Mouse (Mus musculus): ENCODE data around the gene Olfr1358. TPM values are rescaled to one million over a fixed set of nuclear protein-coding genes. Genes with fewer than 3 reads are reported as not detected.

The Olfr1358 gene
- polyA plus RNA-seq (2014; fragmentation: Nextera tagmentation; extraction: Ambion mirVana): not detected in 2 replicates

DNA sequence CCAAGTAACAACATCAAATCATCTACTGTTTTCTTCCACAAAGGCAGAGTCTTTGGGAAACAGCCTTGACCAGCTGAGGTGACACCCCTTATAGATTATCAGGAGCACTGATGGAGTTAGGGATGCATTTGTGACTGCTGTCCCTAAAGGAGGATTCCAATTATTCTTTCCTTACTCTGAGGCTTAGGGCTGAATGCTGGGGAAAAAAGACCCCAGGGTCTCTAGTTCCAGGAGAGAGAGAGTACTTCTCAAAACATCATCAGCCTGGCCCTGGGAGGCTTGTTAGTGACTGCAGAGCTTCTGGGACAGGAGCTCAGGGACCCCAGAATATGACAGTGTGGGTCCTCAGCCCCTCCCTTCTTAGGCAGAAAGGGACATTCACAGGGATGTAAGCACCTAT, at the start of gene Olfr1358:
Gene Olfr1358 (plus strand): TSS at position 301 of the 400 bp plus-strand sequence.
- Histone ChIP-seq H3K9me3 (ENCODE audit: control insufficient read depth, low read length) (no peaks in the 10 kb centered on the region), H3K27ac (ENCODE audit: low read depth) (no peak within 1 kb of the TSS), H3K27me3 (replicated peaks; ENCODE audit: control insufficient read depth, insufficient read depth, low read length) (no peaks in the 10 kb centered on the region), H3K4me2 (ENCODE audit: low read length) (no peak within 1 kb of the TSS), H3K36me3 (ENCODE audit: control insufficient read depth, insufficient read depth, low read length) (no peaks in the 10 kb centered on the region), H3K4me3 (ENCODE audit: low read depth, low read length) (no peak within 1 kb of the TSS), H3K9ac (ENCODE audit: low read length) (no peak within 1 kb of the TSS), H3K4me1 (replicated peaks; ENCODE audit: control insufficient read depth, insufficient read depth, low read length) (no peaks in the 10 kb centered on the region)
- no peak for DNase-seq (ENCODE audit: low spot score)
- ATAC-seq (replicated peaks; ENCODE audit: low FRiP score, low TSS enrichment, low read depth): no peak

- DNase-seq (ENCODE audit: low spot score): no peak
- no peak for ATAC-seq (replicated peaks; ENCODE audit: low FRiP score, low TSS enrichment, low read depth)
- H3K4me3 ChIP-seq (ENCODE audit: low read depth, low read length): no peak overlapping the region
- H3K9me3 ChIP-seq (ENCODE audit: control insufficient read depth, low read length): no peaks in the 10 kb centered on the region
- no peak overlapping the region for H3K27ac ChIP-seq (ENCODE audit: low read depth)
- H3K4me1 ChIP-seq (replicated peaks; ENCODE audit: control insufficient read depth, insufficient read depth, low read length): peaks cover 4% of the 10 kb centered on the region
- 51% methylated on average over 2 of the region's 2 CpGs for WGBS
- no peaks in the 10 kb centered on the region for H3K36me3 ChIP-seq (ENCODE audit: control insufficient read depth, insufficient read depth, low read length)
- no peaks in the 10 kb centered on the region for H3K27me3 ChIP-seq (replicated peaks; ENCODE audit: control insufficient read depth, insufficient read depth, low read length)
- no peak overlapping the region for H3K4me2 ChIP-seq (ENCODE audit: low read length)
- H3K9ac ChIP-seq (ENCODE audit: low read length): no peak overlapping the region
These were observed 49.4 kb upstream of the Olfr1358 start for GRCm38 (mm10) chr10:78467761-78468310.

GRCm38 (mm10) chr10:78470582-78471313, 46.5 kb upstream of the Olfr1358 start:
- no peak for ATAC-seq (replicated peaks; ENCODE audit: low FRiP score, low TSS enrichment, low read depth)
- no peak for DNase-seq (ENCODE audit: low spot score)

DNA sequence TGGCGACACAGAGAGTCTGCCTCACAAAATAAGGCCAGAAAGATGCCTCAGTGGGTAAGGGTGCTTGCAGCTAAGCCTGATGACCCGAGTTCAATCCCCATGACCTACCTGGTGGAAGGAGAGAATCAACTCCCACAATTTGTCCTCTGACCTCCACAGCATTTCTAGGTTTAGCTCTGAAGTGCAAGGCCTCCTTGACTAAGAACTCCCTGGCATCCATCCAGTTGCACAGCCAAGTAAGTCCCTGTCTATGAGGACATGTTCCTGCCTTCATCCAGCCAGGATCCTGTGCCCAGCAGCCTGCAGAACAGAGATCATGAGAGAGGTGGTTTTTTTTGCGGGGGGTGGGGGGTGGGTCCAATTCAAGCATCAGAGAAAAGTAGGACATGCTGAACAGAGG, 45.2 kb upstream of the Olfr1358 start:
- WGBS: 86% methylated on average over 3 of the region's 3 CpGs
- H3K4me1 ChIP-seq (replicated peaks; ENCODE audit: control insufficient read depth, insufficient read depth, low read length): no peaks in the 10 kb centered on the region

More at GRCm38 (mm10) chr10:78470582-78471313, 46.5 kb upstream of the Olfr1358 start:
- Histone ChIP-seq H3K27me3 (replicated peaks; ENCODE audit: control insufficient read depth, insufficient read depth, low read length) (no peaks in the 10 kb centered on the region), H3K9ac (ENCODE audit: low read length) (no peak overlapping the region), H3K4me3 (ENCODE audit: low read depth, low read length) (no peak overlapping the region), H3K27ac (ENCODE audit: low read depth) (no peak overlapping the region), H3K36me3 (ENCODE audit: control insufficient read depth, insufficient read depth, low read length) (no peaks in the 10 kb centered on the region), H3K4me1 (replicated peaks; ENCODE audit: control insufficient read depth, insufficient read depth, low read length) (no peaks in the 10 kb centered on the region), H3K4me2 (ENCODE audit: low read length) (0 out of 2 replicates have a peak overlapping the region, but pooled peaks have one; percentile 18), H3K9me3 (ENCODE audit: control insufficient read depth, low read length) (no peaks in the 10 kb centered on the region)
- WGBS: 63% methylated on average over 15 of the region's 15 CpGs

DNA sequence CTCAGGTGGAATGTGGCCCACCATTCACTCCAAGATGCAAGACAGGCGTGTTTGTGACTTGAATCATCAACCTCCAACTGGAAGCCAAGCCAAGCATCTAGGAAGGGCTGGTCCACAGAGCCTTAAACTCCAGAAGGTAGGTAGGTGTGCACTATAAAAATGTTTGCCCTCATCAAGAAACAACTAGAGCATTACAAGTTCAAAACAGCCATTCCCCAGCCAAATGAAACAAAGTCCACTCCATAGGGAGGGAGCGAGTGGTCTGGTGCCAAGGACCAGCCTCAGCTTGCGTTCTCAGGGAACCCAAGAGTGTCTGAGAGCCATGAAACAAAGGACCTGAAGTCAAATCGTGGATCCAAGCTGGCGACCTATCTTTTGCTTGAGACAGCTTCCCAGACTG, 43.8 kb upstream of the Olfr1358 start:
- WGBS: 60% methylated on average over 5 of the region's 5 CpGs
- no peak overlapping the region for H3K4me3 ChIP-seq (ENCODE audit: low read depth, low read length)
- ATAC-seq (replicated peaks; ENCODE audit: low FRiP score, low TSS enrichment, low read depth) (no peak), DNase-seq (ENCODE audit: low spot score) (no peak)
- no peaks in the 10 kb centered on the region for H3K36me3 ChIP-seq (ENCODE audit: control insufficient read depth, insufficient read depth, low read length)
- H3K4me2 ChIP-seq (ENCODE audit: low read length): no peak overlapping the region
- H3K27me3 ChIP-seq (replicated peaks; ENCODE audit: control insufficient read depth, insufficient read depth, low read length): no peaks in the 10 kb centered on the region
- no peak overlapping the region for H3K27ac ChIP-seq (ENCODE audit: low read depth)
- no peak overlapping the region for H3K9ac ChIP-seq (ENCODE audit: low read length)
- no peaks in the 10 kb centered on the region for H3K4me1 ChIP-seq (replicated peaks; ENCODE audit: control insufficient read depth, insufficient read depth, low read length)
- no peaks in the 10 kb centered on the region for H3K9me3 ChIP-seq (ENCODE audit: control insufficient read depth, low read length)

More for the DNA sequence above, 45.2 kb upstream of the Olfr1358 start:
- ATAC-seq (replicated peaks; ENCODE audit: low FRiP score, low TSS enrichment, low read depth) (no peak), DNase-seq (ENCODE audit: low spot score) (no peak)
- H3K27me3 ChIP-seq (replicated peaks; ENCODE audit: control insufficient read depth, insufficient read depth, low read length): no peaks in the 10 kb centered on the region
- H3K9ac ChIP-seq (ENCODE audit: low read length): no peak overlapping the region
- no peak overlapping the region for H3K27ac ChIP-seq (ENCODE audit: low read depth)
- H3K4me2 ChIP-seq (ENCODE audit: low read length): no peak overlapping the region
- H3K9me3 ChIP-seq (ENCODE audit: control insufficient read depth, low read length): no peaks in the 10 kb centered on the region
- H3K4me3 ChIP-seq (ENCODE audit: low read depth, low read length): no peak overlapping the region
- H3K36me3 ChIP-seq (ENCODE audit: control insufficient read depth, insufficient read depth, low read length): no peaks in the 10 kb centered on the region

DNA sequence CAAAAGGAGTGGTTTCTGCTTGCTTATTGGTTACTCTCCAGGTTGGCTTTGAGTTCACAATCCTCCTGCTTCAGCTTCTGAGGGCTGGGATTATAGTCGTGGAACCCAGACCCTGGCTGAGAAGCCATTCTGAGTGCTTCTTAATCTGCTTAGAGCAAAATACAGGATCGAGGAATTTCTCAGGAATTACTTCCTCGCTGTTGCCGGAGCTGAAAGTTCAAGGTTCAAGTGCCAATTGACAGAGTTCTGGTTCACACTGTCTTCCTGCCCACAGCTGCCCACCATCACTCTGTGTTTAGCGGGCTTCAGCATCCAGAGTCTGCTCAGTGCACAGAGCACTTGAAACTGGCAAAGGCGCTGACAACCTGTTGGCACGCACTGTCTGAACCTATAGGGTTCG, 42.5 kb upstream of the Olfr1358 start:
- Histone ChIP-seq H3K27ac (ENCODE audit: low read depth) (no peak overlapping the region), H3K4me3 (ENCODE audit: low read depth, low read length) (no peak overlapping the region), H3K36me3 (ENCODE audit: control insufficient read depth, insufficient read depth, low read length) (no peaks in the 10 kb centered on the region), H3K9me3 (ENCODE audit: control insufficient read depth, low read length) (no peaks in the 10 kb centered on the region), H3K4me1 (replicated peaks; ENCODE audit: control insufficient read depth, insufficient read depth, low read length) (no peaks in the 10 kb centered on the region), H3K27me3 (replicated peaks; ENCODE audit: control insufficient read depth, insufficient read depth, low read length) (no peaks in the 10 kb centered on the region), H3K9ac (ENCODE audit: low read length) (no peak overlapping the region), H3K4me2 (ENCODE audit: low read length) (no peak overlapping the region)
- 54% methylated on average over 8 of the region's 8 CpGs for WGBS
- ATAC-seq (replicated peaks; ENCODE audit: low FRiP score, low TSS enrichment, low read depth) (no peak), DNase-seq (ENCODE audit: low spot score) (no peak)

- no peak for ATAC-seq (replicated peaks; ENCODE audit: low FRiP score, low TSS enrichment, low read depth)
- Histone ChIP-seq H3K27me3 (replicated peaks; ENCODE audit: control insufficient read depth, insufficient read depth, low read length) (no peaks in the 10 kb centered on the region), H3K4me2 (ENCODE audit: low read length) (no peak overlapping the region), H3K9ac (ENCODE audit: low read length) (no peak overlapping the region), H3K4me1 (replicated peaks; ENCODE audit: control insufficient read depth, insufficient read depth, low read length) (0 out of 2 replicates have a peak, but pooled peaks cover 4% of the 10 kb centered on the region), H3K36me3 (ENCODE audit: control insufficient read depth, insufficient read depth, low read length) (no peaks in the 10 kb centered on the region), H3K27ac (ENCODE audit: low read depth) (no peak overlapping the region), H3K4me3 (ENCODE audit: low read depth, low read length) (no peak overlapping the region), H3K9me3 (ENCODE audit: control insufficient read depth, low read length) (no peaks in the 10 kb centered on the region)
- DNase-seq (ENCODE audit: low spot score): no peak
- 76% methylated on average over 4 of the region's 4 CpGs for WGBS
These were observed 40.4 kb upstream of the Olfr1358 start for GRCm38 (mm10) chr10:78476821-78477220.

DNA sequence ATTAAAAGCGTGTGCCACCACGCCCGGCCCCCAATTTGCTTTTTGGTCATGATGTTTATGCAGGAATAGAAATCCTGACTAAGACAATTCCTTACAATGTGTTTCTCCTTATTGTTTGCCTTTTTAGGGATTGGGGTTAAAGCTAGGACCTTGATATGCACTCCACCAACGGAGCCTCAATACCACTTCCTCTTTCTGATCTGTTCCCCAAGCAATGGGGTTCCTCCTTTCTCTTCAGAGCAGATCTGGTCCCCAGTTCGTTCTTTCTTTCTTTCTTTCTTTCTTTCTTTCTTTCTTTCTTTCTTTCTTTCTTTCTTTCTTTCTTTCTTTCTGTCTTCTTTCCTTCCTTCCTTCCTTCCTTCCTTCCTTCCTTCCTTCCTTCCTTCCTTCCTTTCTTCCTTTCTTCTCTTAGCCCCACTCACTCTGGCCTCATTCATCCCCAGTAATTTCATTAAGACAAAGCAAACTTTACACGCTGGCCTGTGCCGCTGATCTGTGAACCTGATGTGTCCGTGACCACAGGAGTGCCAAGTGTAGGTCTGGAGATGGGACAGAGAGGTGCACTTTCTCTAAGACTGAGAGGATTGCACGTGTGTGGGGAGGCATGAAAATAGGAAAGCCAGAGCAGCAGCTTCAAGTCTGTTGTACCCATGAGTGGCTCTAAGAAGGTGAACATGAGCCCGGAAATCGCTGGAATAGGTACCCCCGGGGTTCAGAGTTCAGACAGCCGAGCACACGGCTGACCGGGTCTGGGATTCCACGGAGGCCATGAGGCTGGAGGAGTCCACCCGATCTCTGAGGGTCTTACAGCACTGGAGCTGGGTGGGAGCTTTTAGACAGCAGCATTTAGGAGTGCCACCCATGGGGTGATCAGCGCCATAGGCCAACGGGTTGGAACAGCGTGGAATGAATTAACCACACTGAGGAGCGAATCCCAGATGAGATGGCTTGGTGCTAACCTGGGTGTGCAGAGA, 36.0 kb upstream of the Olfr1358 start:
- peak overlapping the region; percentile 43 for H3K9ac ChIP-seq (ENCODE audit: low read length)
- H3K4me3 ChIP-seq (ENCODE audit: low read depth, low read length): peak overlapping the region; percentile 48
- H3K4me1 ChIP-seq (replicated peaks; ENCODE audit: control insufficient read depth, insufficient read depth, low read length): 0 out of 2 replicates have a peak, but pooled peaks cover 4% of the 10 kb centered on the region
- H3K27ac ChIP-seq (ENCODE audit: low read depth): no peak overlapping the region
- no peak; the same call in 1 of the 2 replicates for ATAC-seq (replicated peaks; ENCODE audit: low FRiP score, low TSS enrichment, low read depth)
- DNase-seq (ENCODE audit: low spot score): no peak
- no peaks in the 10 kb centered on the region for H3K36me3 ChIP-seq (ENCODE audit: control insufficient read depth, insufficient read depth, low read length)
- whole genome bisulfite sequencing: 36% methylated on average over 21 of the region's 21 CpGs
- peak overlapping the region; percentile 94 for H3K4me2 ChIP-seq (ENCODE audit: low read length)
- no peaks in the 10 kb centered on the region; the same call in 1 of the 2 replicates for H3K27me3 ChIP-seq (replicated peaks; ENCODE audit: control insufficient read depth, insufficient read depth, low read length)
- H3K9me3 ChIP-seq (ENCODE audit: control insufficient read depth, low read length): no peaks in the 10 kb centered on the region

All from intestine, embryonic 14.5 days (tissue).